Mouse (Mus musculus): Measurements from ENCODE around the gene Lin28a.

Lin28a gene

GRCm38 (mm10) chr4:133971741-133972140, 46.9 kb downstream of the Lin28a start:
- no peak for DNase-seq

GRCm38 (mm10) chr4:133970876-133971275, 47.8 kb downstream of the Lin28a start:
- DNase-seq: no peak

GRCm38 (mm10) chr4:133970196-133970595, 48.4 kb downstream of the Lin28a start:
- DNase-seq: no peak

- DNase-seq: no peak
Observed at GRCm38 (mm10) chr4:133969114-133969770, 49.4 kb downstream of the Lin28a start.

GRCm38 (mm10) chr4:133968150-133968921, 50.3 kb downstream of the Lin28a start, which contains the start of gene Hmgn2:
Hmgn2 (minus strand) TSS chr4:133968650.
- DNase-seq: peak; percentile 44 to 57

GRCm38 (mm10) chr4:133967866-133968149, 50.8 kb downstream of the Lin28a start:
- DNase-seq: peak; percentile 82 to 91

- DNase-seq: peak; percentile 96 to 97
Observed at GRCm38 (mm10) chr4:133967138-133967865, 51.3 kb downstream of the Lin28a start.

- DNase-seq: no peak
Observed at GRCm38 (mm10) chr4:133966271-133966940, 52.2 kb downstream of the Lin28a start.

- DNase-seq: no peak
Observed at GRCm38 (mm10) chr4:133962566-133962965, 56.1 kb downstream of the Lin28a start.

GRCm38 (mm10) chr4:133958884-133959283, 59.8 kb downstream of the Lin28a start:
- no peak for DNase-seq

- no peak for DNase-seq
Observed at GRCm38 (mm10) chr4:133956358-133956757, 62.3 kb downstream of the Lin28a start.

All from thymus, adult 18-20 months (tissue).